Mouse (Mus musculus): ENCODE data around the gene Kcnj6.

GRCm38 (mm10) chr16:94782110-94782946, 215.2 kb downstream of the Kcnj6 start:
- no peak for TF ChIP-seq CTCF (IDR thresholded peaks at IDR 0.05; ENCODE audit: control insufficient read depth, insufficient read depth, insufficient read length)
- TF ChIP-seq MAX (IDR thresholded peaks at IDR 0.05): no peak
